In the genomic region with DNA sequence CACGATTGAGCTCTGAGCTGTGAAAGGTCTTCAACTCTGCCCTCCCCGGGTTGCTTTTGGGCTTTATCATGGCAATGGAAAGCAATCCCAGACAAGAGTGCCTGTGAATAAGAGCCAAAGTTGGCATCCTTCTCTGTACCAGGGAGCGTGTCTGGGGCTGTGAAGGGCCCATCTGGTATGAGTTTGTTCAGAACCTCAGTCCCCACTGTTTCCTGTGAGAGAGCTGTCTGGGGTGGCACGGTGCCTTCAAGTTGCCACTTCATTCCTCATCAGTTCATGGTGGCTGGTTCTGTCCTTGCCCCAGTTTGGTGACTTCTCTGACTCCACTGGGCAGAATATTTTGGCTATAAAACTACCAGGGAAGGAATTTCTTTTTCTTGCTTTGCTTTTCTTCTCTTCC, we compare ENCODE assay signal across 17 mouse cellular contexts.
"Had no signal": no experiment of that assay in that cellular context is flagged by ENCODE, and none has a peak within 500 bp of the region (broad histone marks: within the 10 kb centered on the region; RNA-seq: fewer than 3 reads in every experiment).

No protein-coding gene starts in this region.

- H3K4me3 ChIP-seq: left cerebral cortex, adult 2 months; limb, embryonic 12.5 days; liver, embryonic 13.5 days; lung, embryonic 15.5 days; megakaryocyte, embryonic 14.5 days; midbrain, embryonic 15.5 days; neural tube, embryonic 13.5 days had no signal

- DNase-seq: kidney, postnatal 25 days; liver; liver, embryonic 13.5 days; liver, postnatal 0 days; lung, postnatal 14 days; retina, postnatal 1 day; right cerebral cortex, postnatal 25 days; thymus, postnatal 14 days had no signal

- H3K4me1 ChIP-seq: liver, embryonic 13.5 days; midbrain, embryonic 15.5 days had no signal

- ATAC-seq: liver, postnatal 0 days; midbrain, embryonic 15.5 days had no signal

- H3K9me3 ChIP-seq: limb, embryonic 12.5 days; liver, embryonic 13.5 days; lung, embryonic 15.5 days; megakaryocyte, embryonic 14.5 days; midbrain, embryonic 15.5 days; neural tube, embryonic 13.5 days had no signal

- H3K9ac ChIP-seq: limb, embryonic 12.5 days; liver, embryonic 13.5 days; liver, postnatal 0 days; lung, embryonic 15.5 days; midbrain, embryonic 15.5 days; neural tube, embryonic 13.5 days had no signal

- H3K36me3 ChIP-seq: limb, embryonic 12.5 days; liver, embryonic 13.5 days; lung, embryonic 15.5 days; midbrain, embryonic 15.5 days; neural tube, embryonic 13.5 days had no signal

- H3K4me2 ChIP-seq: limb, embryonic 12.5 days; liver, embryonic 13.5 days; lung, embryonic 15.5 days; midbrain, embryonic 11.5 days; midbrain, embryonic 15.5 days; neural tube, embryonic 13.5 days had no signal

- H3K27me3 ChIP-seq: limb, embryonic 12.5 days; liver, embryonic 13.5 days; lung, embryonic 15.5 days; midbrain, embryonic 15.5 days; neural tube, embryonic 13.5 days had no signal

- H3K27ac ChIP-seq: left cerebral cortex, adult 2 months; limb, embryonic 12.5 days; liver, embryonic 13.5 days; lung, embryonic 15.5 days; macrophage; midbrain, embryonic 15.5 days; neural tube, embryonic 13.5 days; stomach, postnatal 0 days had no signal
